Mouse (Mus musculus): ENCODE data around the gene Bcar3.
"Not testable (repeated sequence)": the region's sequence is repeated elsewhere in the genome, so short reads cannot be mapped to it uniquely, and the experiment has no call there.

- not testable (repeated sequence) for TF ChIP-seq CTCF (IDR thresholded peaks at IDR 0.05; ENCODE audit: insufficient read depth, low read length); POLR2A (IDR thresholded peaks at IDR 0.05; ENCODE audit: borderline replicate concordance, extremely low read depth, low read depth, low read length)
Measured at GRCm38 (mm10) chr3:122393411-122393810, 99.5 kb downstream of the Bcar3 start.

All from lung, adult 2 months (tissue).